Mouse (Mus musculus): ENCODE measurements around the gene Olfr1443. TPM values are rescaled to one million over a fixed set of nuclear protein-coding genes. Genes with fewer than 3 reads are reported as not detected.
"Not testable (repeated sequence)": the region's sequence is repeated elsewhere in the genome, so short reads cannot be mapped to it uniquely, and the experiment has no call there.

The Olfr1443 gene
- polyA plus RNA-seq (2015; fragmentation: Nextera tagmentation; extraction: Ambion mirVana): not detected in 2 replicates

GRCm38 (mm10) chr19:12677812-12678211 is at the start of gene Olfr1443:
Gene Olfr1443, plus strand, starts transcription at chr19:12678112.
- Histone ChIP-seq H3K9me3 (replicated peaks) (no peaks in the 10 kb centered on the region), H3K36me3 (no peaks in the 10 kb centered on the region), H3K9ac (no peak within 1 kb of the TSS), H3K4me3 (replicated peaks) (no peak within 1 kb of the TSS), H3K27me3 (no peaks in the 10 kb centered on the region), H3K4me2 (replicated peaks) (no peak within 1 kb of the TSS), H3K4me1 (no peaks in the 10 kb centered on the region), H3K27ac (replicated peaks) (no peak within 1 kb of the TSS)
- WGBS: 64% methylated on average over 3 of the region's 3 CpGs
- ATAC-seq (ENCODE audit: insufficient number of reproducible peaks, low FRiP score, low TSS enrichment, low read depth): no peak

DNA sequence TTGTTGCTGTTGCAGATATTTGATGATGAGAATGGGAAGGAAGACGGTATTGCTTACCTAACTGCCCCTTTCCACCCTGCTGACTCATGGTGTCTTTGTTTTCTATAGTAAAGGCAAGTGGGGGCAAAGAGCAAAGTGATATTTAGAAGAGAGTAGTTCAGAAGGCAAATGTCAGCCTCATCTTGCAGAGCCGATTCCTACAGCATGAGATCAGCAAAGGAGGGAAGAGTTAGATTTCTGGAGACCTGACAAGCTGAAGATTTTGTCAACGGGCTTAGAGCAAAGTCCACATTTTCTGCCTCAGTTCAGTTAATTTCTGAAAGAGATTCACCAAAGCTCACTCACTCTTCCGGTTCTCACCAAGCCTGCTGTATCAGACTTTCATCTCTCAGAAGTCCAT is 44.7 kb upstream of the Olfr1443 start, which contains the start of gene Glyat:
TSS of gene Glyat (plus strand) at position 133 of the 400 bp plus-strand sequence.
- ATAC-seq (ENCODE audit: insufficient number of reproducible peaks, low FRiP score, low TSS enrichment, low read depth): no peak
- no peak within 1 kb of the TSS for H3K4me3 ChIP-seq (replicated peaks)
- H3K27ac ChIP-seq (replicated peaks): no peak within 1 kb of the TSS
- no peaks in the 10 kb centered on the region for H3K4me1 ChIP-seq
- H3K36me3 ChIP-seq: no peaks in the 10 kb centered on the region
- H3K27me3 ChIP-seq: no peaks in the 10 kb centered on the region
- no peak within 1 kb of the TSS for H3K4me2 ChIP-seq (replicated peaks)
- no peaks in the 10 kb centered on the region for H3K9me3 ChIP-seq (replicated peaks)
- no peak within 1 kb of the TSS for H3K9ac ChIP-seq
- WGBS: 68% methylated on average over 4 of the region's 4 CpGs

- Histone ChIP-seq H3K9ac (no peak overlapping the region), H3K4me1 (no peaks in the 10 kb centered on the region), H3K4me3 (replicated peaks) (no peak overlapping the region), H3K27me3 (no peaks in the 10 kb centered on the region), H3K4me2 (replicated peaks) (no peak overlapping the region), H3K9me3 (replicated peaks) (no peaks in the 10 kb centered on the region), H3K27ac (replicated peaks) (no peak overlapping the region), H3K36me3 (no peaks in the 10 kb centered on the region)
- WGBS: 90% methylated on average over 3 of the region's 3 CpGs
- no peak for ATAC-seq (ENCODE audit: insufficient number of reproducible peaks, low FRiP score, low TSS enrichment, low read depth)
Observed at GRCm38 (mm10) chr19:12634259-12634658, 43.7 kb upstream of the Olfr1443 start.

DNA sequence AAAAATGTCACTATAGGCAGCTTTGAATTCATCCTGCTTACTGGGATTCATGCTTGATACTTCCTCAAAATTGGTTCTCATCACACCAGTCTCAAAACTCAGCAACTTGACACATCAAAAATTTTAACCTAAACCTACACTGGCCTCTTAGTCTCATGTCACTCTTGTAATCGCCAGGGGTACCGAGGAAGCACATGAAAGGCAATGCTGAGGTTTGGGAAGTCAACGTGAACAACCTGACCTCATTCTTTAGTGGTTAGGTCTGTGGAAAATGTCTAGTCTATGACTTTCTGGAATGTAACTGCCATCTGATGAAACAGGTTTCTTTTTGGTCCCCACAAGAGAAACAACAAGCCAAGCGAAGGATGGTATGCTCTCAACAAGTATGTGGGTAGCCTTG is 42.9 kb upstream of the Olfr1443 start:
- ATAC-seq (ENCODE audit: insufficient number of reproducible peaks, low FRiP score, low TSS enrichment, low read depth): no peak
- Histone ChIP-seq H3K4me3 (replicated peaks) (no peak overlapping the region), H3K36me3 (no peaks in the 10 kb centered on the region), H3K4me1 (no peaks in the 10 kb centered on the region), H3K4me2 (replicated peaks) (no peak overlapping the region), H3K9me3 (replicated peaks) (no peaks in the 10 kb centered on the region), H3K9ac (no peak overlapping the region), H3K27ac (replicated peaks) (no peak overlapping the region), H3K27me3 (no peaks in the 10 kb centered on the region)
- 82% methylated on average over 4 of the region's 4 CpGs for WGBS

GRCm38 (mm10) chr19:12636863-12637262 is 41.0 kb upstream of the Olfr1443 start:
- Histone ChIP-seq H3K4me3 (replicated peaks) (no peak overlapping the region), H3K9ac (no peak overlapping the region), H3K27ac (replicated peaks) (no peak overlapping the region), H3K27me3 (no peaks in the 10 kb centered on the region), H3K9me3 (replicated peaks) (no peaks in the 10 kb centered on the region), H3K4me2 (replicated peaks) (no peak overlapping the region), H3K4me1 (no peaks in the 10 kb centered on the region), H3K36me3 (no peaks in the 10 kb centered on the region)
- no peak for ATAC-seq (ENCODE audit: insufficient number of reproducible peaks, low FRiP score, low TSS enrichment, low read depth)
- 53% methylated on average over 3 of the region's 3 CpGs for WGBS

GRCm38 (mm10) chr19:12638049-12638448 is 39.9 kb upstream of the Olfr1443 start:
- no peaks in the 10 kb centered on the region for H3K4me1 ChIP-seq
- no peaks in the 10 kb centered on the region for H3K36me3 ChIP-seq
- no peak overlapping the region for H3K4me2 ChIP-seq (replicated peaks)
- H3K9ac ChIP-seq: no peak overlapping the region
- no peaks in the 10 kb centered on the region for H3K27me3 ChIP-seq
- WGBS: 76% methylated on average over 1 of the region's 1 CpGs
- H3K9me3 ChIP-seq (replicated peaks): no peaks in the 10 kb centered on the region
- no peak overlapping the region for H3K4me3 ChIP-seq (replicated peaks)
- ATAC-seq (ENCODE audit: insufficient number of reproducible peaks, low FRiP score, low TSS enrichment, low read depth): no peak
- no peak overlapping the region for H3K27ac ChIP-seq (replicated peaks)

DNA sequence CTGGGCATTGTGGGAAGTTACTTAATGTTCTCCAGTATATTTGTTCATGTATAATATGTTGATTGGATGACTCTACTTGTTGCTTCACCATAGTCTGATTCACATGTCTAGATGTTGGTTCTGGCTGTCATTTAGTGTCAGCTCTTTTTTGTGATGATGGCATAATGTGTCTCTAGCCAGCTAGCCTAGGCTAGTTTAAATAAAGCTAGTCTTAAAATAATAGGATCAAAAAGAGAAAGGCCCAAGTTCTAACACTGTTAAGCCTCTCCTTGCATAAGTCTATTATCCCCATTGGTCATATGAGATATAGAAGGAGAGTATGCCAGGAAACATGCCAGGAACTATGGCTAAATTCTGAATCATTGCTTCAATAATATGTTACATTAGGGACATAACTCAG is 28.4 kb upstream of the Olfr1443 start:
- no peaks in the 10 kb centered on the region for H3K36me3 ChIP-seq
- H3K4me1 ChIP-seq: no peaks in the 10 kb centered on the region
- no peak overlapping the region for H3K9ac ChIP-seq
- ATAC-seq (ENCODE audit: insufficient number of reproducible peaks, low FRiP score, low TSS enrichment, low read depth): no peak
- no peak overlapping the region for H3K4me3 ChIP-seq (replicated peaks)
- H3K4me2 ChIP-seq (replicated peaks): no peak overlapping the region
- no peaks in the 10 kb centered on the region for H3K9me3 ChIP-seq (replicated peaks)
- H3K27me3 ChIP-seq: no peaks in the 10 kb centered on the region
- H3K27ac ChIP-seq (replicated peaks): no peak overlapping the region

- ATAC-seq (ENCODE audit: insufficient number of reproducible peaks, low FRiP score, low TSS enrichment, low read depth): no peak
- no peaks in the 10 kb centered on the region for H3K36me3 ChIP-seq
- no peak overlapping the region for H3K27ac ChIP-seq (replicated peaks)
- H3K4me2 ChIP-seq (replicated peaks): no peak overlapping the region
- H3K9me3 ChIP-seq (replicated peaks): peaks cover 9% of the 10 kb centered on the region; the same call in 1 of the 2 replicates
- H3K4me1 ChIP-seq: no peaks in the 10 kb centered on the region
- H3K27me3 ChIP-seq: no peaks in the 10 kb centered on the region
- 79% methylated on average over 1 of the region's 1 CpGs for WGBS
- H3K9ac ChIP-seq: no peak overlapping the region
- H3K4me3 ChIP-seq (replicated peaks): no peak overlapping the region
Observed at GRCm38 (mm10) chr19:12666156-12666555, 11.8 kb upstream of the Olfr1443 start.

DNA sequence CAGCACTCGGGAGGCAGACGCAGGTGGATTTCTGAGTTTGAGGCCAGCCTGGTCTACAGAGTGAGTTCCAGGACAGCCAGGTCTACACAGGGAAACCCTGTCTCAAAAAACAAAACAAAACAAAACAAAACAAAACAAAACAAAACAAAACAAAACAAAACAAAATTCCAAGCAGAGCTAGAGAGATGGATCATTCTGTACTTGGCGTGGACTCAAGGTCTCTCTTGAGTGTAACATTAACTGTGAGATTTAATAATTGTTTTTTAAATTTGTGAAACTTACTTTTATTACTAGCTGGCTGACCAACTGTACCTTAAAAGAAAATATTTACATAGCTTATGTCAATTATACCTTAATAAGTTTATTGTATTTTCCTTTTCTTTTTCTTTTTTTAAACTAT is 9.3 kb upstream of the Olfr1443 start:
- H3K4me2 ChIP-seq (replicated peaks); H3K27me3 ChIP-seq; H3K4me1 ChIP-seq; ATAC-seq (ENCODE audit: insufficient number of reproducible peaks, low FRiP score, low TSS enrichment, low read depth); H3K36me3 ChIP-seq; H3K9me3 ChIP-seq (replicated peaks); H3K9ac ChIP-seq; H3K27ac ChIP-seq (replicated peaks); H3K4me3 ChIP-seq (replicated peaks): not testable (repeated sequence)
- WGBS: 88% methylated on average over 3 of the region's 3 CpGs

DNA sequence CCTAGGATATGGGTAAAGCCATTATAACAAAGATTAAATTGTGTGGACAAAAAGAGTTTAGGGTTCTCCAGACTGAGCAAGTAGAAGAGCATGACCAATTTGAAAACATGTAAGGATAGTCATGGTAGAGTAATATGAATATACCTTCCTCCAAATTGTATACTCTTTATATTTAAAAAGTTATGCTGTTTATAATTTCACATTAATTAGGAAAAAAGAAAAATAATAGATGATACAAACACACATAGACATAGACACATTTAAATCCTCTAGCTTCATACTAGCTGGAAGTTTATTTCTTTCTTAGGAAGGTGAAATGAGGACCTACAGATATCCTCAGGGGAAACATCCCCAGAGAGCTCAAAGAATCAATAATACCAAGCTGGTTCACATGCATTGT is 7.8 kb upstream of the Olfr1443 start, which contains the start of gene Olfr1442:
TSS of gene Olfr1442 (plus strand) at position 301 of the 400 bp plus-strand sequence.
- Histone ChIP-seq H3K27me3 (no peaks in the 10 kb centered on the region), H3K4me1 (no peaks in the 10 kb centered on the region), H3K9me3 (replicated peaks) (no peaks in the 10 kb centered on the region), H3K36me3 (no peaks in the 10 kb centered on the region), H3K4me3 (replicated peaks) (no peak within 1 kb of the TSS), H3K27ac (replicated peaks) (no peak within 1 kb of the TSS), H3K4me2 (replicated peaks) (no peak within 1 kb of the TSS), H3K9ac (no peak within 1 kb of the TSS)
- ATAC-seq (ENCODE audit: insufficient number of reproducible peaks, low FRiP score, low TSS enrichment, low read depth): no peak

DNA sequence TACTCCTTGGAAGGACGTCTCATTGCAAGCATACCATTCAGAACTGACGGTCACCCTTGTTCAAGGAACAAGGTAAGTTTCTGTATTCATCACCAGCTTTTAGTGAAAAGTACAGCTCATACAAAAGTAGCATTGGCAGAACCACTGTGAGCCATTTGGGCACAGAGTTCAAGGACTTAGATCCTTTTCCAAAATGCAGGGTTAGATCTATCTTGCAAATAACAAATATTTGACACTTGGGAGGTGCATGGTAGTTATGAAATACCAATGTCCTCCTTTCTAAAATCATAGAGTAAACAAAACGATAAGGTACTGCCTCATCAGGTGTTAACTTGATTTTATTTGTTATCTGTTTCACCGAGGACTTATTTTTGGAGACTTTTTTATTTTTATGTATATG is 6.9 kb upstream of the Olfr1443 start:
- Histone ChIP-seq H3K9me3 (replicated peaks) (no peaks in the 10 kb centered on the region), H3K4me1 (no peaks in the 10 kb centered on the region), H3K9ac (no peak overlapping the region), H3K4me3 (replicated peaks) (no peak overlapping the region), H3K27me3 (no peaks in the 10 kb centered on the region), H3K36me3 (no peaks in the 10 kb centered on the region), H3K27ac (replicated peaks) (no peak overlapping the region), H3K4me2 (replicated peaks) (no peak overlapping the region)
- no peak for ATAC-seq (ENCODE audit: insufficient number of reproducible peaks, low FRiP score, low TSS enrichment, low read depth)
- WGBS: 84% methylated on average over 4 of the region's 4 CpGs

GRCm38 (mm10) chr19:12684638-12685037 is 6.7 kb downstream of the Olfr1443 start:
- no peaks in the 10 kb centered on the region for H3K27me3 ChIP-seq
- no peaks in the 10 kb centered on the region for H3K36me3 ChIP-seq
- H3K27ac ChIP-seq (replicated peaks): no peak overlapping the region
- H3K4me3 ChIP-seq (replicated peaks): no peak overlapping the region
- no peak for ATAC-seq (ENCODE audit: insufficient number of reproducible peaks, low FRiP score, low TSS enrichment, low read depth)
- no peak overlapping the region for H3K4me2 ChIP-seq (replicated peaks)
- no peaks in the 10 kb centered on the region for H3K9me3 ChIP-seq (replicated peaks)
- H3K9ac ChIP-seq: no peak overlapping the region
- H3K4me1 ChIP-seq: no peaks in the 10 kb centered on the region

Measured in embryonic facial prominence, embryonic 15.5 days (tissue).